Mouse (Mus musculus) ES-Bruce4 (cell line): ENCODE results near the gene Zfp385b.

ENCODE experiments used
- CTCF ChIP-seq: IDR thresholded peaks from one replicate; pipeline ENCODE4 v1.8.1; 2011; ENCODE audit warnings: low read depth, low read length
- POLR2A ChIP-seq: IDR thresholded peaks from one replicate; pipeline ENCODE4 v1.8.1; 2011; ENCODE audit warnings: low read length; ENCODE audit not compliant: insufficient read depth

- TF ChIP-seq POLR2A (no peak), CTCF (no peak)
Measured at GRCm38 (mm10) chr2:77682205-77682604, 137.2 kb downstream of the Zfp385b start.
